Mouse (Mus musculus): Measurements from ENCODE around the gene Zfp13. TPM values are rescaled to one million over a fixed set of nuclear protein-coding genes. Genes with fewer than 3 reads are reported as not detected.

Zfp13 gene
- polyA plus RNA-seq, 1 experiment = 3.0 TPM

DNA sequence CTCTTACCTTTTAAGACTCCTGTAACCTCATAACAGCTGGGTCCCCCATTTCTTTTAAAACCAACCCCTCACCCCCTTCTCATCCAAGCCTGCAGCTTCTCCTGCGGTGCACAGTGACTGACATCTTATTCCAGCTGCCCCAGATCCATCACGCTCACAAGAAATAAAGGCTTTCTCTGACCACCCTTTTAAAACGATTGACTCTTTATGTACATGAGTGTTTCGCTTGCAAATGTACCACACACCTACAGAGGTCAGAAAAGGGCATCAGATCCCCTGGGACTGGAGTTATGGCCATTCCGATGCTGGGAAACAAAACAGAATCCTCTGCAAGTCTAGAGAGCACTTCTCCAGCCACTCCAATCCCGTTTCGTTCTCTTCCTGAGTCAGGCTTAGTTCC, 28.5 kb upstream of the Zfp13 start:
- WGBS = 89% methylated on average over 7 of the region's 7 CpGs
- H3K4me3 ChIP-seq (ENCODE audit: control insufficient read depth, insufficient read depth, low read length) = no peak overlapping the region

DNA sequence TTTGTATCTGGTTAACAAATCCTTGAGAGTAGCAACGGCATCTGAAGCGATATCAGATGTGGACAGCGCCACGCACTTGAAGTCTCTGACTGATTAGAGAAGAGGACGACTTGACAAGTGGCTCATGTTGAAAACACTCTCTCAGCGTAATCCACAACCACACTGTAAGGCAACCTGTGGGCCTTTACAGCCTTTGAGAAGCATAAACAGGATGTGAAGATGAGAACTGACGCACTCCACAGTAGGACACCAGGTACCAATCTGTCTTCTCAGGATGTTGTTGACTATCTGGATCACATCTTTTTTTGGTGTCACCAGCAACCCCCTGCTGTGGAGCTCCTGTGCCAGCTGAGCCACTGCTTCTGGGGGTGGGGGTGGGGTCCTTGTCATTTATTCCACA, 21.1 kb upstream of the Zfp13 start:
- Histone ChIP-seq H3K4me3 (ENCODE audit: control insufficient read depth, insufficient read depth, low read length) (no peak overlapping the region), H3K27ac (ENCODE audit: control insufficient read depth, insufficient read depth, low read length) (no peak overlapping the region), H3K4me1 (replicated peaks; ENCODE audit: control insufficient read depth, insufficient read depth, low read length) (peaks cover 11% of the 10 kb centered on the region), H3K36me3 (ENCODE audit: control insufficient read depth, insufficient read depth, low read length) (no peaks in the 10 kb centered on the region), H3K27me3 (ENCODE audit: control insufficient read depth, insufficient read depth, low read length) (no peaks in the 10 kb centered on the region)
- no peak for DNase-seq
- TF ChIP-seq CTCF (IDR thresholded peaks at IDR 0.05; ENCODE audit: borderline replicate concordance, control insufficient read depth, extremely low read depth, insufficient read depth, low read length, poor library complexity) (no peak), POLR2A (IDR thresholded peaks at IDR 0.05; ENCODE audit: control insufficient read depth, extremely low read depth, insufficient read depth, low read length, poor library complexity) (no peak)
- 68% methylated on average over 7 of the region's 7 CpGs for WGBS

More for the DNA sequence above, 28.5 kb upstream of the Zfp13 start:
- DNase-seq = no peak
- H3K27ac ChIP-seq (ENCODE audit: control insufficient read depth, insufficient read depth, low read length) = no peak overlapping the region
- TF ChIP-seq POLR2A (IDR thresholded peaks at IDR 0.05; ENCODE audit: control insufficient read depth, extremely low read depth, insufficient read depth, low read length, poor library complexity) (no peak), CTCF (IDR thresholded peaks at IDR 0.05; ENCODE audit: borderline replicate concordance, control insufficient read depth, extremely low read depth, insufficient read depth, low read length, poor library complexity) (no peak)
- no peaks in the 10 kb centered on the region for H3K36me3 ChIP-seq (ENCODE audit: control insufficient read depth, insufficient read depth, low read length)
- H3K27me3 ChIP-seq (ENCODE audit: control insufficient read depth, insufficient read depth, low read length) = no peaks in the 10 kb centered on the region
- 0 out of 2 replicates have a peak, but pooled peaks cover 4% of the 10 kb centered on the region for H3K4me1 ChIP-seq (replicated peaks; ENCODE audit: control insufficient read depth, insufficient read depth, low read length)

- Histone ChIP-seq H3K36me3 (ENCODE audit: control insufficient read depth, insufficient read depth, low read length) (no peaks in the 10 kb centered on the region), H3K27ac (ENCODE audit: control insufficient read depth, insufficient read depth, low read length) (no peak overlapping the region), H3K4me3 (ENCODE audit: control insufficient read depth, insufficient read depth, low read length) (no peak overlapping the region), H3K4me1 (replicated peaks; ENCODE audit: control insufficient read depth, insufficient read depth, low read length) (peaks cover 11% of the 10 kb centered on the region), H3K27me3 (ENCODE audit: control insufficient read depth, insufficient read depth, low read length) (no peaks in the 10 kb centered on the region)
- WGBS = 1% methylated on average over 9 of the region's 9 CpGs
- TF ChIP-seq CTCF (IDR thresholded peaks at IDR 0.05; ENCODE audit: borderline replicate concordance, control insufficient read depth, extremely low read depth, insufficient read depth, low read length, poor library complexity) = no peak
- no peak for TF ChIP-seq POLR2A (IDR thresholded peaks at IDR 0.05; ENCODE audit: control insufficient read depth, extremely low read depth, insufficient read depth, low read length, poor library complexity)
- no peak for DNase-seq
These were observed 17.8 kb upstream of the Zfp13 start for GRCm38 (mm10) chr17:23617087-23617486.

GRCm38 (mm10) chr17:23610361-23610800, 11.1 kb upstream of the Zfp13 start:
- H3K36me3 ChIP-seq (ENCODE audit: control insufficient read depth, insufficient read depth, low read length) = no peaks in the 10 kb centered on the region
- H3K4me1 ChIP-seq (replicated peaks; ENCODE audit: control insufficient read depth, insufficient read depth, low read length) = peaks cover 9% of the 10 kb centered on the region
- H3K27ac ChIP-seq (ENCODE audit: control insufficient read depth, insufficient read depth, low read length) = no peak overlapping the region
- 2% methylated on average over 28 of the region's 28 CpGs for WGBS
- peak overlapping the region; percentile 33 for H3K4me3 ChIP-seq (ENCODE audit: control insufficient read depth, insufficient read depth, low read length)
- TF ChIP-seq CTCF (IDR thresholded peaks at IDR 0.05; ENCODE audit: borderline replicate concordance, control insufficient read depth, extremely low read depth, insufficient read depth, low read length, poor library complexity) (peak; percentile 95; the same call in 1 of the 2 replicates), POLR2A (IDR thresholded peaks at IDR 0.05; ENCODE audit: control insufficient read depth, extremely low read depth, insufficient read depth, low read length, poor library complexity) (no peak)
- DNase-seq = peak; percentile 91
- no peaks in the 10 kb centered on the region for H3K27me3 ChIP-seq (ENCODE audit: control insufficient read depth, insufficient read depth, low read length)

DNA sequence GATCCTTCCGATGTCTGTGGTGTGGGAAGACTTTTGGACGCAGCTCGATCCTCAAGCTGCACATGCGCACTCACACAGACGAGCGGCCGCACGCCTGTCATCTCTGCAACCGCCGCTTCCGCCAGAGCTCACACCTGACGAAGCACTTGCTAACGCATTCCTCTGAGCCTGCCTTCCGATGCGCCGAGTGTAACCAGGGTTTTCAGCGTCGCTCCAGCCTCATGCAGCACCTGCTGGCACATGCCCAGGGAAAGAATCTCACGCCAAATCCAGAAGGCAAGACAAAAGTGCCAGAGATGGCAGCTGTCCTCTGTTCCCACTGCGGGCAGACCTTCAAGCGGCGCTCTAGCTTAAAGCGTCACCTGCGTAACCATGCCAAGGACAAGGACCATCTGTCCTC, 10.3 kb upstream of the Zfp13 start:
- H3K4me3 ChIP-seq (ENCODE audit: control insufficient read depth, insufficient read depth, low read length) = no peak overlapping the region
- no peak overlapping the region for H3K27ac ChIP-seq (ENCODE audit: control insufficient read depth, insufficient read depth, low read length)
- no peak for DNase-seq
- no peaks in the 10 kb centered on the region for H3K27me3 ChIP-seq (ENCODE audit: control insufficient read depth, insufficient read depth, low read length)
- 91% methylated on average over 24 of the region's 24 CpGs for WGBS
- TF ChIP-seq POLR2A (IDR thresholded peaks at IDR 0.05; ENCODE audit: control insufficient read depth, extremely low read depth, insufficient read depth, low read length, poor library complexity) (no peak), CTCF (IDR thresholded peaks at IDR 0.05; ENCODE audit: borderline replicate concordance, control insufficient read depth, extremely low read depth, insufficient read depth, low read length, poor library complexity) (no peak)
- H3K4me1 ChIP-seq (replicated peaks; ENCODE audit: control insufficient read depth, insufficient read depth, low read length) = peaks cover 9% of the 10 kb centered on the region
- H3K36me3 ChIP-seq (ENCODE audit: control insufficient read depth, insufficient read depth, low read length) = no peaks in the 10 kb centered on the region

- Histone ChIP-seq H3K27me3 (ENCODE audit: control insufficient read depth, insufficient read depth, low read length) (no peaks in the 10 kb centered on the region), H3K4me1 (replicated peaks; ENCODE audit: control insufficient read depth, insufficient read depth, low read length) (peaks cover 10% of the 10 kb centered on the region), H3K27ac (ENCODE audit: control insufficient read depth, insufficient read depth, low read length) (no peak overlapping the region), H3K4me3 (ENCODE audit: control insufficient read depth, insufficient read depth, low read length) (no peak overlapping the region), H3K36me3 (ENCODE audit: control insufficient read depth, insufficient read depth, low read length) (no peaks in the 10 kb centered on the region)
- DNase-seq = no peak
- TF ChIP-seq CTCF (IDR thresholded peaks at IDR 0.05; ENCODE audit: borderline replicate concordance, control insufficient read depth, extremely low read depth, insufficient read depth, low read length, poor library complexity) (no peak), POLR2A (IDR thresholded peaks at IDR 0.05; ENCODE audit: control insufficient read depth, extremely low read depth, insufficient read depth, low read length, poor library complexity) (no peak)
- 94% methylated on average over 8 of the region's 8 CpGs for WGBS
These were observed 5.9 kb upstream of the Zfp13 start for GRCm38 (mm10) chr17:23605220-23605619.

DNA sequence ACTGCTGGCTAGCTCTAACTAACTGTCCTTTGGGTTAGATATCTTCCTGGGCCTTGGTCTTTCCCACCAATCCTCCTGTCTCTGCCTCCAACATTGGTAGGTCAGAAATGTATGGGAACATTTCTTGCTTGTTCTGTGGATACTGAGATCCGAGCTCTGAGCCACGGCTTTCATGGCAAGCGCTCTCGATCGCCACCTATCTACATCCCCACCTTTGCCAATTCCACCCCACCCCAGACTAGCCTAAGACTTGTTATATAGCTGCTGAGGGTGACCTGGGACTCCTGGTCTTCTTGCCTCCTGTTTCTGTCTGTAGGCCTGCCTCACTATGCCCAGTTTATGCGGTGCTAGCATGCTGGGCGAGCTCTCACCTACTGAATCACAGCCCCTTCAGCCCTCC, 5.1 kb upstream of the Zfp13 start:
- Histone ChIP-seq H3K27ac (ENCODE audit: control insufficient read depth, insufficient read depth, low read length) (no peak overlapping the region), H3K36me3 (ENCODE audit: control insufficient read depth, insufficient read depth, low read length) (no peaks in the 10 kb centered on the region), H3K4me1 (replicated peaks; ENCODE audit: control insufficient read depth, insufficient read depth, low read length) (peaks cover 12% of the 10 kb centered on the region), H3K4me3 (ENCODE audit: control insufficient read depth, insufficient read depth, low read length) (no peak overlapping the region), H3K27me3 (ENCODE audit: control insufficient read depth, insufficient read depth, low read length) (no peaks in the 10 kb centered on the region)
- WGBS = 85% methylated on average over 7 of the region's 7 CpGs
- TF ChIP-seq CTCF (IDR thresholded peaks at IDR 0.05; ENCODE audit: borderline replicate concordance, control insufficient read depth, extremely low read depth, insufficient read depth, low read length, poor library complexity) (no peak), POLR2A (IDR thresholded peaks at IDR 0.05; ENCODE audit: control insufficient read depth, extremely low read depth, insufficient read depth, low read length, poor library complexity) (no peak)
- no peak for DNase-seq
